Mouse (Mus musculus): ENCODE measurements around the gene Oas2.

The Oas2 gene

DNA sequence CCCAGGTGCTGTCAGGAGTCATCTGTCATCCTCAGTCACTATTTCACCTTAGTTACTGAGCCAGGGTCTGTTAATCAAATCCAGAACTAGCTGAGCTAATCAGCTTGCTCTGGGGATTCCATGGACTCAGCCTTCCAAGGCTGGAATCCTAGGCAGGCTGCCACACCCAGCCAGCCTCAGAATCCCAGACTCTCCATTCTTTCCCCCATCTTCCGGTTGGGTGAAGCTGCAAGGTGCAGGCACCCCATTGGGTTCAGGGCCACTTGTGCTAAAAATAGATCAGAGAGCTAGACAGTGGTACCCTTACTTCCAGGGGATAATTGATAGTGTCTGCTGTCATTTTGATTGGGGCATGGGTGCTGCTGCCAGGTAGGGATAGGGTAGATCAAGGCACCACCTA is 16.9 kb downstream of the Oas2 start:
- in situ Hi-C loops (cut with MboI, MseI) = no loop called here

DNA sequence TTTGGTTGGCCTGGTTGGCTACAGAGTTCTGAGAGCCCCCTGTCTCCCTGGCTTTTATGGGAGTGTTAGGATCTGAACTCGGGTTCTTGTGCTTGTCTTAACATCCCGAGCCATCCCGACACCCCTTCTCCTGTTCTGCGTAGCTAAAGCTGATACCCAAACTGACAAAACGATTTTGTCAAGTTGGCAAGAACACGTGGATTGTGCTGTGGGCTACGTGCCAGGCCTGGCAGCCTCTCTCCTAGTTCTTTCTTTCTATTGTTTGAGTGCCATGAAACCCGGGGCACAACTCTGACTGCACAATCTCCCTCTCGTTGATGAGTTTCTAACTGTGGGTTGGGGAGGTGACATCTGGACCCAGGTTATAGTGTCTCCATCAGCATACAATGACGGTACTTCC is 20.3 kb downstream of the Oas2 start:
- in situ Hi-C loops (cut with MboI, MseI) = no loop called here

DNA sequence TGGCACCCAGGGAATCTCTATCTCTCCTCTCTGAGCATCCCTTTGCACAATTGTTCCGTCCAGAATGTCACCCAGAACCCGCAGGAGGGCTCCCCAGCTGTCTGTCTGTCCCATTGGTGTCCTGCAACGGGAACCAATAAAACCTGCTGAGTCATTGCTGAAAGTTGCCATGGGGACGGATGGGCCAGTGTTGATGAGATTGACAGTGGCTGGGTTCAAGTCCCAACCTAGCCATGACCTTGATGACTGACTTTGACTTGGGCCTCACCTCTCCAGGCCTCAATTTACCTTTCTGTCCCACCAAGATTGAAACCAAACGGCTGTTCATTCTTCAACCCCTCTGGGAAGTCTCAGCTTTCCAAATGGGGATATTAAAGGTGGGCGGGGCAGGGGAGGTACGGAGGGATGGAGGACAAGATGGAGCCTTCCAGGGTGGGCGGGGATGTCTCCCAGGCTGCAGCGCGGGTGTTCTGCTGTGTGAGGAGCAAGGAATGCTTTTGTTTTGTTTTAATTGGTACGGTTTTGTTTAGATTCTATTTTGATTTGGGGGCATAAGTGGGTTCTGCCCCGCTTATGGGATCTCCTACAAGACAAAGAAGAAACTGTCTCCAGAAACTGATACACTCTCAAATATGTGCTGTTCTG is 23.7 kb downstream of the Oas2 start:
- in situ Hi-C loops (cut with MboI, MseI) = no loop called here

DNA sequence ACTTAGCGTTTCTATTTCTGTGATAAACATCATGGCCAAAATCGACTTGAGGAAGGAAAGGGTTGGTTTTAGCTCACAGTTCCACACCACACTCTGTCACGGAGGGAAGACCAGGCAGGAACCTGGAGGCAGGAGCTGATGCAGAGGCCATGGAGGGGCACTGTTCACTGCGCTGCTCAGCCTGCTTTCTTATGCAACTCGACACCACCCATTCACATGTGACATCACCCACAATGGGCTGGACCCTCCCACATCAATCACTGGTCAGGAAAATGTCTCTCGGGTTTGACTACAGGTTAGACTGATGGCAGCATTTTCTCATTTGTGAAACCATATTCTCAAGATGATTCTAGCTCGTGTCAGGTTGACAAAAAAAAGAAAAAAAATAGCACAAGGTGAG is 28.6 kb downstream of the Oas2 start:
- in situ Hi-C loops (cut with MboI, MseI) = no loop called here

- in situ Hi-C loops (cut with MboI, MseI) = no loop called here
These were observed 30.9 kb downstream of the Oas2 start for GRCm38 (mm10) chr5:120718600-120719378.

DNA sequence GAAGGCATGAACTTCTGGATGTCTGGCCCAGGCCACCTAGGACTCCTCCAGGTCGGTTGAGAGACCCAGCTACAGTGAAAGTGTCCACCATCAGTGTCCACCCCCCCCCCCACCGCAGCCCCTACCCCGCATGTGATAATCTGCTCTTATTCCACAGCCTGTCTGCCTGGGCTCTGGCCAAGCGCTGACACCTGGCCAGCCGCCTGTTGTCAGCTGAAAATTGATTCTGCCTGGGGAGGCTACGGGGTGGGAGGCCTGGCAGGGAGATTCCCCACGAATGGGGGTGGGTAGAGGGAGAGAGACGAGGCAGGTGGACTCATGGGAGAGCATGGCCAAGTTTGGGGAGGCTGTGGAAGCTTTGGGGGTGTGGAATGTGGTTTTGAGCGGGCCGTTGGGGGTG is 32.5 kb downstream of the Oas2 start:
- in situ Hi-C loops (cut with MboI, MseI) = no loop called here

DNA sequence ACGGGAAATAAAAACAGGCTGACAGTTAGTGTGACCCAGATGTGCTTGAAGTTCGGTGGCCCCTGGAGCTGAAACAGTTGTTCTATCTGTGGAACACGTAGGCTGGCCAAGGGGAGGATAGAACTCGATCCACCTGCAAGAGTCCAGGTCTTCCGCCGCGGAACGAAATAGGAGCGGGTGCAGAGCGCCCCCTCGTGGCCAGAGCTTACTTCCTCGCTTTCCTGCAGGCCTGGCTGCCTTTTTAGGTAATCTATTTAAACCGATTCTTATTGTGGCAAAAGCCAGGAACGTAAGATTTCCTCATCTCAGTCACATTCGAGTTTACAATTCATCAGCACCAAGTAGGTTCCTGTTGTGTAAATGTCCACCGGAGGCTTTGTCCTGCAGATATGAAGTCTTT is 35.3 kb downstream of the Oas2 start:
- in situ Hi-C loops (cut with MboI, MseI) = loop anchor here (5.0 kb wide), 3 partner anchors 42 to 97 kb away; no protein-coding TSS in a partner anchor

GRCm38 (mm10) chr5:120712721-120713120 is 36.9 kb downstream of the Oas2 start:
- in situ Hi-C loops (cut with MboI, MseI) = loop anchor here (5.0 kb wide), 3 partner anchors 40 to 95 kb away; no protein-coding TSS in a partner anchor

DNA sequence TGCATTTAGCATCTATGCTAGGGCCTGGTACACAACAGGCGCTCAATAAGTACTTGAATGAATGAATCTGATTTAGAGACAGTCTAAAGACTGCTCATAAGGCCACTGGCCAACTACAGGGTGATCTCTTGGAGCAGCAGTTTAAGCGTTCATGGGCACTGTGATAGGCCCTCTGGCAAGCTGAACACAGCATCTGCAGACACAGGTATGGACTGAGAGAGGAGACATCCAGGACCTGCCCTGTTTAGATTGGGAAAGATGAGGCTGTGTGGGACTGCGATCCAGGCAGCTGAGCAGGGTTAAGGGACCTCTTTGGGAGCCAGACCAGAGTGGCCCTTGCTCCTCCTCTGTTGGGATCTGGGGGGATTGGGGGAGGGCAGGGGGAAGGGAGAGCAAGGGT is 37.8 kb downstream of the Oas2 start, which contains the start of gene Dtx1:
TSS of gene Dtx1 (minus strand) at position 101 of the 400 bp plus-strand sequence.
- in situ Hi-C loops (cut with MboI, MseI) = loop anchor here (5.0 kb wide), 3 partner anchors 40 to 95 kb away; no protein-coding TSS in a partner anchor

GRCm38 (mm10) chr5:120711416-120711815 is 38.2 kb downstream of the Oas2 start:
- in situ Hi-C loops (cut with MboI, MseI) = loop anchor here (5.0 kb wide), 3 partner anchors 39 to 94 kb away; no protein-coding TSS in a partner anchor

- in situ Hi-C loops (cut with MboI, MseI) = loop anchor here (5.0 kb wide), 3 partner anchors 39 to 94 kb away; no protein-coding TSS in a partner anchor
These were observed 38.8 kb downstream of the Oas2 start for GRCm38 (mm10) chr5:120710826-120711248.

GRCm38 (mm10) chr5:120710161-120710825 is 39.4 kb downstream of the Oas2 start:
- in situ Hi-C loops (cut with MboI, MseI) = loop anchor here (5.0 kb wide), 3 partner anchors 38 to 93 kb away; no protein-coding TSS in a partner anchor

- in situ Hi-C loops (cut with MboI, MseI) = no loop called here
These were observed 42.7 kb downstream of the Oas2 start for GRCm38 (mm10) chr5:120706976-120707375.

DNA sequence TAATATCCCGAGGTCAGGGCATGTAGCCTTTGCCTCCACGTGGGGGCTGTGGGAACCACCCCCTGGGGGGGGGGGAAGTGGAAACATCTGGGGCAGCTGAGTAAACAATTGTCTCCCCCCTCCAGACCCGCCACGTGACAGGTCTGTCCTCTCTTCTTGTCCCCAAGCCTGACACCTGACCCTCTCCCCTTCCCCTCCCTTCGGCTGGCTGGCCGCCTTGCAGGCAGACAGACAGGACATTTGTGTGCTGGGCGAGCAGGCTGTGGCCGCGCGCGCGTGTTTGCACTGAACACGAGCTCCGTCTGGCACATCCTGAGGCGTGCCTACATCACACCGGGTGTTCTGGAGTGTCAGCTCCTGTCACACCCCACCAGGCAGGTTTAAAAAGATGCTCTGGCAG is 43.1 kb downstream of the Oas2 start:
- in situ Hi-C loops (cut with MboI, MseI) = no loop called here

- in situ Hi-C loops (cut with MboI, MseI) = no loop called here
These were observed 45.2 kb downstream of the Oas2 start for GRCm38 (mm10) chr5:120704421-120704820.

DNA sequence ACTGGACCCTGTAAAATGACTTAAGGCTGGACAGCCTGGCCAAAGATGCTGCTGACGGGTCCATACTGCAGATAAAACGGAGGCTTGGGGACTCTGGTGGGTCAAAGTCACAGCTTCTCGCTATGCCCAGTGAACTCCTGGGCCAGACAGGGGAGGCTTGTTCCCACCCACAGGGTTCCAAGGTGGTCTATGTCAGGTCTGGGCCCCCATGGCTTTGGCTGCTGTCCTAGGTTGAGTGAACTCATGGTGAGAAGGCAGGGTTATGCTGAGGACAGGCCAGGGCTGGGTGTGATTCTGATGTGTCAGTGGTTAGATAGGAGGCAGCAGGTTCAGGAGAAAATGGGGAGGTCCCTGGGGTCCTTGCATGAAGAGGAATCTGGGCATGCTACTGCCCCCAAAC is 46.0 kb downstream of the Oas2 start:
- in situ Hi-C loops (cut with MboI, MseI) = no loop called here

GRCm38 (mm10) chr5:120702969-120703368 is 46.7 kb downstream of the Oas2 start:
- in situ Hi-C loops (cut with MboI, MseI) = no loop called here

DNA sequence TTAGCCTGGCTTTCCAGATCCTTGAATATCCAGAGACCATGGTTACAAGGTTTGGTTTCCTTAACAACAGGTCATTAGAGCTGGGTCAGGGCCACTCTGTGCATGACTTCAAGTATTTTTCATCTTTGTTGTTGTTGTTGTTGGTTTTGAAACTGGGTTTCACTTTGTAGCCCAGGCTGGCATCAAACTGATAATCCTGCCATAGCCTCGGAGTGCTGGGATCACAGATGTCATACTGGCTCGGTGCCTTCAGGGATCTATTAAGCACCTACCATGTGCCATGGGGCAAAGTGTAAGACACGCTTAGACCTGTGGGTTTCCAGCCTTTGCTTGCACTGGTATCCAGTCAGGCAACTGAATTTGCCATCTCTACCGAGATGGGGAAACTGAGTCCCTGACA is 47.2 kb downstream of the Oas2 start:
- in situ Hi-C loops (cut with MboI, MseI) = no loop called here

GRCm38 (mm10) chr5:120700996-120701790 is 48.5 kb downstream of the Oas2 start:
- in situ Hi-C loops (cut with MboI, MseI) = no loop called here

GRCm38 (mm10) chr5:120698801-120699391 is 50.8 kb downstream of the Oas2 start:
- in situ Hi-C loops (cut with MboI, MseI) = no loop called here

DNA sequence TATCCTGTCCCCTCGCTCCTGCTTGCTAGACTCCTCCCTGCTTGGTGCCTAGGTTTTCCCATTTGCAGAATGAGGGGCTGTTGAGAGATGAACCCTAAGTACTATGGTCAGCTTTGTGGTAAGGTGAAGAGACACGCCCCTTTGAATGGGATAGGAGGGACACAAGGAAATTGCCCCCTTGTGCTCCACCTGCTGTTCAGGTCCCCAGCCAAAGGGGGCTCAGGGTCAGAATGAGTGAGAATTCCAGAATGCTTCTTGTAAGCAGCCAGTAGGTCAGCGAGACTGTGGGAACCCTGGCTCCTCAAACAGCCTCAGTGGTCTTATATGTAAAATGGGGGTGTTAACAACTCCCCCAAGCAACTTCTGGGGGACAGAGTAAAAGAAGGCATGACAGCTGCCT is 51.5 kb downstream of the Oas2 start:
- in situ Hi-C loops (cut with MboI, MseI) = no loop called here

All from T-helper 17 cell (primary cell).